Mouse (Mus musculus): ENCODE measurements around the gene Igf1r. TPM values are rescaled to one million over a fixed set of nuclear protein-coding genes. Genes with fewer than 3 reads are reported as not detected.
A peak's percentile ranks its signal among the peaks of the same experiment; 100 is the strongest.

Igf1r gene
- total RNA-seq, 2 experiments from 2014 or later = 39.0 to 41.0 TPM

DNA sequence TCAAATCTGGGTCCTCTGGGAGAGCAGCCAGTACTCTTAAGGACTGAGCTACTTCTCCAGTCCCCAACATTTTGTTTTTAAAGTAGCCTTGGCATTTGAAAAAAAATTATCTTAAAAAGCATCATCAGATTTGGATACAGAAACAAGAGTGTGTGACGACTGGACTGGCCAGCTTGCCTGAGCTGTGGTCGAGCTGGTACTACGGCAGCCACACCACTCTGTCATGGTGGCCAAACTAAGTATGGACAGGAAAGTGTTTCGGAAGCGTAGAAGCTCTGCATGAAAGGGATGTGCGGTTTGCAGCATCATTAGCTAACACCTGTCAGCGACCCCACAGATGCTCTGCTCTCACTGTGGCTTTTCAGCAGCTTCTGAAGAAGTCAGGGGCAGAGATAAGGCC, 53.4 kb downstream of the Igf1r start:
- no peak for DNase-seq (ENCODE audit: low spot score in 2 of 2)

- no peak for DNase-seq (ENCODE audit: low spot score in 2 of 2)
Measured at GRCm38 (mm10) chr7:68006496-68006895, 53.9 kb downstream of the Igf1r start.

- no peak for DNase-seq (ENCODE audit: low spot score in 2 of 2)
Measured at GRCm38 (mm10) chr7:68009635-68010034, 57.0 kb downstream of the Igf1r start.

DNA sequence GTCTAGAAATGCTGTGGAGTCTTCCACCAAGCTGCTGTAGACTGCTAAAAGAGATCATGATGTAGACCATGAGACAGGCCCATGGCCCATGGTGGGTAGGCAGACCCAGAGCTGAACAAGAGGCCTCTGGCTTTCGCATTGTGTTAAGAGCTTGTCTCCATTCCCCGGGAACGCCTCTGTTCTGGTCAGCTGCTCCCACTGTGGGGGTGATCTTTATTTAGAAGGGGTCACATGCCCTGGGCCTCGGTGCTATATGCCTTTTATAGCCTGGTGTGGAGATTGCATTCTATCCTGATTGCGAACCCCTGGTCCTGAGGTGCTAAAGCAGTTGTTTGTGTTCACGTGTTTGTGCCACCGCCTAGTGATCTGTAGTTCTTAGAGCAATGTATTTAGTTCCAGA, 57.5 kb downstream of the Igf1r start:
- DNase-seq (ENCODE audit: low spot score in 2 of 2) = no peak

GRCm38 (mm10) chr7:68010802-68011201, 58.2 kb downstream of the Igf1r start:
- no peak for DNase-seq (ENCODE audit: low spot score in 2 of 2)

DNA sequence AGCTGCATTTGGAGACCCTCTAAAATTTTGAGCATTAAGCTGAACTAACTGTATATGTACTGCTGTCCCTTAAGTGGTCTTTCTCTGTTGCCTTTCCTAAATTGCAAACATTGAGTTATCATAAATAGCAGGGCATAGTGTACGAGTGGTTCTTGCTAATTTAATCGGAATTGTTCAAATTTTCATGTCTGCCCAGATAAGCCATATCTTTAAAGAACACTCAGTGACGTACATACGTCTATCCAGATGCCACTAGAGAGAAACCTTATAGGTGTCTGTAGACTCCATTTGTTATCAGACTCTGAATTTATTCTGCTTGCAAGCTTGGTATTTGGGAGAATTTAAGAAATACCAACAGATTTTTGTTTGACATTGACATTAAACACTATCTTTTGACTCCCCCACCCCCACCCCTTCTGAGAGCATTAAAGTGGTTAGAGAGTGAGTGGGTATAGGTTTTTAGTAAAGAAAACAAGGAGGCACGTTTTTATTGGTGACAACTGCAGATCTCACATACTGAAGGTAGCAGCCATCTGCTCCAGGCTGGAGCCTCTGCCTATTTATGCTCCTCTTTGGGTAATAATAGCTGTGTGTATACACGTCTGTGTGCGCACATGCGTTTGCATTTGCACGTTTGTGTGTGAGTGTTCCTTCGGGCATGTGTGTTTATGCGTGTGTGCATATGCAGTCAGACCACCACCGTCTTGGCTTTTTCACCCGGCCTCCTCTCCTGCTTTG, 58.9 kb downstream of the Igf1r start:
- no peak for DNase-seq (ENCODE audit: low spot score in 2 of 2)

DNA sequence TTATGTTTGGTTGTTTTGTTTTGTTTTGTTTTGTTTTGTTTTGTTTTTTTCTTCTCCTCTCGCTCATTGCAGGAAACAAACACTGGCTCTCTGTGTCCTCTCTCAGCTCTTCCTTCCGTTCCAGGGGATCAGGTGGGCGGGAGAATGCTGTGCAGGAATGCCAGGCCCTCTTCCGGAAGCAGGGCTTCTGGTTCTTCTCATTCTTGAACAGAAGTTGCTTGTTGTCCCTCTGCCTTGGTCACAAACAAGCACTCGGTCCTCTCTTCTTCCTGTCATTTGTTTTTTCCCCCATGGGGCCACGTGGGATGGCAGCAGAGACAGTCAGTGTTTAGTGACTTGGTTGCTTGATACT, 59.5 kb downstream of the Igf1r start:
- DNase-seq (ENCODE audit: low spot score in 2 of 2) = no peak

DNA sequence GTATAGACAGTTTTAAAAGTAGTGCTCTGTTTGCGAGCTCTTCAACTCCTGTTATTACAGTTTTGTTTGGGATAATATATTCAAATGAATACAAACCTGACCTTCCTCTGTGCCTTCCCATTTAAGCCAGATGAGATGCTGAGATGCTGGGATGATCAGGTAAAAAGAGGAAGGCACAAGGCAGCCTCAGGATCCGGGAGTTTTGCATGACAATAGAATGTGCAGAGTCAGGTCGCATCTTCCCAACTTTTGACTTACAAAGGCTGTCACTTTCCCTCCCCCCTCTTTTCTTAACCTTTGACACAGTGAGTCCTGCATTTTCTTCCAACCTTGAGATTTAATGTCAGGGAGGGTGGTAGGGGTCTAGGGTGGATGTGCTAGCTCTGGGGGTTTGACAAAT, 61.9 kb downstream of the Igf1r start:
- no peak for DNase-seq (ENCODE audit: low spot score in 2 of 2)

- no peak for DNase-seq (ENCODE audit: low spot score in 2 of 2)
Measured at GRCm38 (mm10) chr7:68015404-68015803, 62.8 kb downstream of the Igf1r start.

- no peak for DNase-seq (ENCODE audit: low spot score in 2 of 2)
Measured at GRCm38 (mm10) chr7:68018038-68018437, 65.4 kb downstream of the Igf1r start.

DNA sequence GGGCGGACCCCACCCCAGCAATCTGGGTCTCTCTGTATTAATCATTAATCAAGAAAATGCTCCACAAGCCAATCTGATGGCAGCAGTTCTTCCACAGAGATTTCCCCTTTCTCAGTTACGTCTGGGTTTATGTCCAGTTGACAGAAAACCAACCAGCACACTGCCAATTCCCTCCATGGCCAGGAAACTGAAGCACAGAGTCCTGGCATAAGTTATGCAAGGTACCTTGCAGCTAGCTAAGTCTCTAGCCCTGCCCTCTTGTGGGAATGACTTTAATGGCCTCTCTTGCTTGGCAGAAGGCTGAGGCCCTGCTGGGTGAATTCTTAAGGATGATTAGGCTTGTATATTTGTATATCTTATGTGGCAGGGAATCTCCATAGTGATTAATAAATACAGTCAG, 67.9 kb downstream of the Igf1r start:
- DNase-seq (ENCODE audit: low spot score in 2 of 2) = no peak

- DNase-seq (ENCODE audit: low spot score in 2 of 2) = no peak
Measured at GRCm38 (mm10) chr7:68021741-68022140, 69.1 kb downstream of the Igf1r start.

- DNase-seq (ENCODE audit: low spot score in 2 of 2) = no peak
Measured at GRCm38 (mm10) chr7:68022188-68022587, 69.6 kb downstream of the Igf1r start.

- DNase-seq (ENCODE audit: low spot score in 2 of 2) = peak in 1 of 2 experiments; percentile 28
Measured at GRCm38 (mm10) chr7:68023882-68024281, 71.3 kb downstream of the Igf1r start.

DNA sequence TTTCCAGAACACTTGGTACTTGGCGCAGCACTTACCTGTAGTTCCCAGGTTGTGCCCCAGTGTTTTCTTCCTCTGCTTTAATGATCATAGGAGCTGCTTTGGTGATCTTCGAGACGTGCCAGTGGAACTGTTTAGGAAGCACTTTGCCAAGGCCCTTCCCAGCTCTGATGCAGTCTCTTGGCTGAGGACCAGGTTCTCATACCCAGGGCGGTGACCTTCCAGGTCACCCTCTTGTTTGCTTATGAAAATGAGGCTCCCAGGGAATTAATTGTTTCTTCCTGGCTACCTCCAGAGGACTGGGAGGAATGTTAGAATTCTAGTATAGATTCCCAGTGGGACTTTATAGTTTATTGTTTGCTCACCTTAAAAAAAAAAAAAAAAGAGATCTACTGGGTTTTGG, 72.0 kb downstream of the Igf1r start:
- DNase-seq (ENCODE audit: low spot score in 2 of 2) = no peak

- DNase-seq (ENCODE audit: low spot score in 2 of 2) = no peak
Measured at GRCm38 (mm10) chr7:68025396-68025795, 72.8 kb downstream of the Igf1r start.

DNA sequence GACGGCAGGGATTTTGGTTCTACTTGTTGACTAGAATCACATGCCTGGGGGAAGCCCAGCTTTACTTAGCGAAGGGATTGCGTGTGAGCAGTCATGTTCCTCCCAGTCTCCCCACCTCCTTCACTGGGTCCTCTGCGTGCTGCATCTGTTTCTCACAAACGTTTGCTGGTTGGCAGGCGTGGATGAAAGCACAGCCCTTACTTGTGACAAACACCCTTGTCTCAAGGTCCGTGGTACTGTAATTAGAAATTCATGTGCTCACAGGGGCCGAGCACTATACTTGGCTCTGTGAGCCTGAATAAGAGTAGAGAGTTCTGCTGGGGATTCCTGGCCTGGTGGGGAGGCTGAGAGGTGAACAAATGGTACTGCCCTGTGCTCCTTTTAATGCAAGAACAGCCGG, 73.4 kb downstream of the Igf1r start:
- DNase-seq (ENCODE audit: low spot score in 2 of 2) = no peak

DNA sequence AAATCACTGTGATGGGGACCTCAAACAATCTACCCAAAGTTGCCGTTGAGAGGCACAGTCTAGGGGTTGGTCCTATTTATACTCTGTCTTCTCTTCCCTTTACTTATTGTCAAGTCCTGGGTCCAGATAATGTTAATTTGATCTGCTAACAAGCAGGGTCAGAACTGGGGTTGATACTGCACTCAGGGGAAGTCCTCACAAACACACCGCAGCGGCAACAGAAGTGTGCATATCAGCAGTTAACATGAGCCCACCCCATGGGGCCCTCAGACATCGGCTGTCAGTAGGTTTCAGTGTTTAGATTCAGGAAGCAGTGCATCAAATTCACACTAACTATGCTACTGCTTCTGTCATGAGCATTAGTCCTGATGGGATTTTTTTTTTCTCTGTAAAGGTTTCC, 75.5 kb downstream of the Igf1r start:
- DNase-seq (ENCODE audit: low spot score in 2 of 2) = no peak

GRCm38 (mm10) chr7:68030846-68031245, 78.2 kb downstream of the Igf1r start:
- DNase-seq (ENCODE audit: low spot score in 2 of 2) = no peak

- DNase-seq (ENCODE audit: low spot score in 2 of 2) = no peak
Measured at GRCm38 (mm10) chr7:68036527-68036926, 83.9 kb downstream of the Igf1r start.

DNA sequence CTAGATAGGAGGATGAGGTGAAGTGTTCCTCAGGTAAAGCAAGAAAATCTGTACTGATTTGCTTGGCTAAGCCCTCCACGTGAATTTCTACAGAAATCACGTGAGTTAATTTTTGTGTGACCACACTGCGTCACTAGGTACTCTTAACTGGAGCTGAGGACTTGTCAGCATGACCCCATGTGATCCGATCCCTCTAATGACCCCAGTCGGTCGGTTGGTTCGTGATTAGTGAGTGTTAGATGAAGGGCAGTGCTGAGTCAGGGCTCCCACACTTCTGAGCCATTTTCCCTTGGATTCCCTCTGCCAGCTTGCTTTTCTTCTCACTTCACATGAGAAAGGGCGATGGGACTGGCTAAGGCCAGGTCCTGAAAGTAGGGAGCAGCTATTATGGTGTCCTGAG, 86.2 kb downstream of the Igf1r start:
- no peak for DNase-seq (ENCODE audit: low spot score in 2 of 2)

DNA sequence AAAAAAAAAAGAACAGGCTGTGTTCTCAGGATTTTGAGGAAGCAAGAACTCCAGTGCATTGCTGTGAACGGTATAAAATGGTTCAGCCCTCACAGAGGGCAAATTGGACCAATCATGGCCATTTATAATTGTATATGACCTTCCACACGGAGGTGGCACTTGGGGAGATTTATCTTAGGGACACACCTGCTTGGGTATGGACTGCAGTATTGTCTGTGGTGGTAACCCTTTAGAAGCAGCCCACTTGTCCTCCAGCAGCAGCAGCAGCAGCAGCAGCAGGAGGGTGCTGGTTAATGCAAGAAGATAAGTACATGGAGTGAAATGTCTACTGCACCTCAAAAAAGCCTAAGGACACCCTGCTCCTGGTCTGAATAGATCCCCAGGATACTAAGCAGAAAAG, 86.9 kb downstream of the Igf1r start:
- DNase-seq (ENCODE audit: low spot score in 2 of 2) = no peak

DNA sequence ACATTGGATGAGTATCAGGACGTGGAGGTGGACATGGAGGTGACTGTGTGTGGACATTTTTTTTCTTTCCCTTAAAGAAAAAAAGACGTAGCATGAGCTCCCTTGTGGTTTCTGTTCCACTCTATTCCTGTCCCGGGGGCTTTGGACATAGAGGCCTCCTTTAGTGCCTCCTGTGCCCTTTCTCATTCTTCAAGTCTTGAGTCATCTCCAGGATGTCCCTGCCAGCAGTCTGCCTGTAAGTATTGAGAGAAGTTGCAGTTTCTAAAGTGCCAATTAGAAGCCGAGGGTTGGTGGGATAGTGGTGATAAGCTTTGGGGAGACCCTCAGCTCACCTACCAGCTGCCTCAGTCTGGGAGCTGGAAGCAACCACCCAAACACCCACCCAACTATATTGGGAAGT, 92.0 kb downstream of the Igf1r start:
- DNase-seq (ENCODE audit: low spot score in 2 of 2) = no peak

GRCm38 (mm10) chr7:68047152-68047551, 94.5 kb downstream of the Igf1r start:
- no peak for DNase-seq (ENCODE audit: low spot score in 2 of 2)
